Mouse (Mus musculus): ENCODE data around the gene Tas1r3. TPM values are rescaled to one million over a fixed set of nuclear protein-coding genes. Genes with fewer than 3 reads are reported as not detected.

Tas1r3 gene
- polyA plus RNA-seq, 1 experiment from 2014 or later: 0.25 TPM

- peaks cover 41% of the 10 kb centered on the region for H3K36me3 ChIP-seq
- no peak overlapping the region for H3K27ac ChIP-seq
- no peaks in the 10 kb centered on the region for H3K27me3 ChIP-seq
- H3K4me2 ChIP-seq (replicated peaks): peak overlapping the region; percentile 97; the same call in 1 of the 2 replicates
- peak overlapping the region; percentile 51 for H3K9ac ChIP-seq
- ATAC-seq (ENCODE audit: low FRiP score, low read depth): no peak
- no peaks in the 10 kb centered on the region for H3K9me3 ChIP-seq
- WGBS: 47% methylated on average over 6 of the region's 6 CpGs
- H3K4me1 ChIP-seq: peaks cover 40% of the 10 kb centered on the region
- H3K4me3 ChIP-seq: no peak overlapping the region
Observed at GRCm38 (mm10) chr4:155895216-155895615, 32.1 kb upstream of the Tas1r3 start.

DNA sequence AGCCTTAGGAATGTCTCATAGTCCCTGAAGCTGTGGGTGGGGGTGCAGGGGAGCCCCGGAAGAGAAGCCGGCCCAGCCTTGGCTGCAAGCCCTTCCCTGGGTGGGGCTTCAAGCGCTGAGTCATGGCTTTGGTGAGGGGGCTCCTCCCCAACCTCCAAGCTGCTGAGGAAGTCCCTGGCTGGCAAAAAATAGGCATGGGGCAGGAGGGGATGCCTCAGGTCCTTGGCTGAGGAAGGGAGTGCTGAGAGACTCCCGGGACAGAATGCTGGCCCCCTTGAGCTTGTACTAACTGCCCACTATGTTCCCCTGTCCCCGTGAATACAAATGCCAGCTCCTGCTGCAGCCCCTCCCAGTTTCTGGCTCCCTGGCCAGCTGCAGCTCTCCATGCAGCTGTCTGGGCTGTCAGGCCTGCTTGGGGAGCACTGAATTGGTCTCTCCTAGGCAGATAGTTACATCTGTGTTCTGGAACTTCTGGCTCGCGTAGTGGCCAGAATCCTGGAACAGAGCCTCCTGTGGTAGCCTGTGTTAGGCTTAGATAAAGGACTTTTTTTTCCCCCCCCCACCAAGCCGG, 31.2 kb upstream of the Tas1r3 start:
- Histone ChIP-seq H3K4me3 (0 out of 2 replicates have a peak overlapping the region, but pooled peaks have one; percentile 2), H3K27ac (no peak overlapping the region), H3K27me3 (no peaks in the 10 kb centered on the region), H3K9me3 (no peaks in the 10 kb centered on the region), H3K9ac (peak overlapping the region; percentile 51), H3K4me1 (peaks cover 44% of the 10 kb centered on the region), H3K4me2 (replicated peaks) (peak overlapping the region; percentile 97), H3K36me3 (peaks cover 39% of the 10 kb centered on the region)
- 30% methylated on average over 8 of the region's 8 CpGs for WGBS
- no peak for ATAC-seq (ENCODE audit: low FRiP score, low read depth)

DNA sequence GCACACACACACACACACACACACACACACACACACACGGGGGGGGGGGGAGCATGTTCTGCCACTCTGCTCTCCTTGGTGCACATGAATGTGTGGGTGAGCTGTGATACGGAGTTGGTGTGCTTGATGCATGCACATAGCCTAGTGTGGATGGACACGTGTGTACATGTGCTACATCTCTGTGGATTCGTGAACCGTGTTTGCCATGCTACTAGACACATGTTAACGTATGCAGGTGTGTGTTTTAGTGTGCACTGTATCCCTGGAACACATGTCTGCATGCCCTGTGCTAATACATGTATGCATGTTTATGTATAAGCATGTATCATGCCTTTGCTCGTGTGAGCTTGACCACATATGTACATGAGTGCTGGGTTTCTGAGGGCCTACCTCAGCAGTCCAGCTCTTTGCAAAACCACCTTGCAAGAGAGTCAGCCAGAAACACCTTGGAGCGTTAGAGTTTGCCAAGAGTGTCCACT, 30.1 kb upstream of the Tas1r3 start:
- no peaks in the 10 kb centered on the region for H3K9me3 ChIP-seq
- H3K27ac ChIP-seq: no peak overlapping the region
- peak overlapping the region; percentile 88 for H3K4me3 ChIP-seq
- peak overlapping the region; percentile 87 for H3K9ac ChIP-seq
- WGBS: 70% methylated on average over 8 of the region's 8 CpGs
- H3K4me2 ChIP-seq (replicated peaks): peak overlapping the region; percentile 97
- peaks cover 44% of the 10 kb centered on the region for H3K4me1 ChIP-seq
- no peak for ATAC-seq (ENCODE audit: low FRiP score, low read depth)
- no peaks in the 10 kb centered on the region for H3K27me3 ChIP-seq
- peaks cover 39% of the 10 kb centered on the region for H3K36me3 ChIP-seq

- H3K9me3 ChIP-seq: no peaks in the 10 kb centered on the region
- H3K27me3 ChIP-seq: no peaks in the 10 kb centered on the region
- peak overlapping the region; percentile 97 for H3K4me2 ChIP-seq (replicated peaks)
- 5% methylated on average over 37 of the region's 37 CpGs for WGBS
- peak overlapping the region; percentile 88 for H3K4me3 ChIP-seq
- H3K27ac ChIP-seq: peak overlapping the region; percentile 92
- H3K9ac ChIP-seq: peak overlapping the region; percentile 87
- ATAC-seq (ENCODE audit: low FRiP score, low read depth): no peak; the same call in 1 of the 2 replicates
- H3K4me1 ChIP-seq: peaks cover 44% of the 10 kb centered on the region
- peaks cover 41% of the 10 kb centered on the region for H3K36me3 ChIP-seq
Observed at GRCm38 (mm10) chr4:155892438-155893211, 29.5 kb upstream of the Tas1r3 start.

- H3K9ac ChIP-seq: peak overlapping the region; percentile 87
- ATAC-seq (ENCODE audit: low FRiP score, low read depth): peak; percentile 91
- peaks cover 44% of the 10 kb centered on the region for H3K4me1 ChIP-seq
- H3K4me2 ChIP-seq (replicated peaks): peak overlapping the region; percentile 97
- no peaks in the 10 kb centered on the region for H3K27me3 ChIP-seq
- peaks cover 45% of the 10 kb centered on the region for H3K36me3 ChIP-seq
- no peaks in the 10 kb centered on the region for H3K9me3 ChIP-seq
- WGBS: under 1% methylated on average over 54 of the region's 56 CpGs
- H3K4me3 ChIP-seq: peak overlapping the region; percentile 88
- peak overlapping the region; percentile 92 for H3K27ac ChIP-seq
Observed at GRCm38 (mm10) chr4:155892017-155892416, 28.9 kb upstream of the Tas1r3 start.

DNA sequence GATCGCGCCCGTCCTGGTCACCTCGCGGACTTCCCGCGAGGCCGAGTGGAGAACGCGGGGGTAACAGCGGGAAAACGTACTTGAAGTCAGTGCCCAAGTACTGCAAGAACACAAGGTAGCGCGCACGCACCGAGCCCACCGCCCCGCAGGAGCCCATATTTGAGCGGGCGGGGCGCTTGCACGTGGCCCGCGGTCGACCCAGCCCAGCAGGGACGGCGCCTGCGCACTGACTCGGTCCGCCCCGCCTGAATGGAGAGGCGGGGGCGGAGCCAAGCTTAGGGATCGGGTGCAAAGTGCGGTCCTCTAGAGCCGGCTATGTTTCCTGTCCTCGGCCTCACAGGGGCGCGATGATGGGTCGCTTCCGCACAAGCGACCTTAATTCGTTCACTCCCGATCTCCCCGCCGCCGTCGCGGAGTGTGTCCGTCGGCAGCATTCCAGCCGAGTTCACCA, 28.4 kb upstream of the Tas1r3 start, which contains the start of the genes Pusl1 and Acap3:
Pusl1 (minus strand) TSS at position 231 of the 451 bp plus-strand sequence.
Acap3 (plus strand) TSS at position 272 of the 451 bp plus-strand sequence.
- peak; percentile 90 for ATAC-seq (ENCODE audit: low FRiP score, low read depth)
- 0% methylated on average over 52 of the region's 52 CpGs for WGBS

DNA sequence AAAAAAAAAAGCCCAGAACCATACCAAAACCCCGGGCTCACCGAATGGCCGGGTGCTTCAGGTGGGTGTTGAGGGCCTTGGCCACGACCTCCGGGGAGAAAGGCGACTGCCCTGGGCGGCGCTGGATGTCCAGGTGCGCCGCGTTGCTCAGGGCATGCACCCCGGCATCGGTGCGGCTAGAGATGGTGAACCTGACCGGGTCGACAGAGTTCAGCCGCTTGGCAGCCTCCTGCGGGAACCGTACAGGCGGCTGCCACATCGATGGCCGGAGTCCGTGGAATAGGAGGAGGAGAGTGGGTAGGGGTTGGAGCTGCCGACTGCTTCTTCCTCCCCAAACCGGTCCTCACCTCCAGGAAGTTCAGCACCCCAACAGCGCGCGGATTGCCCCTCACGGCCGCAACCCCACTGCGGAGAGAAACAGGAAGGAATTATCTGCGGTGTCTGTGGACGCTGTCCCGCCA, 27.9 kb upstream of the Tas1r3 start:
- WGBS: under 1% methylated on average over 34 of the region's 34 CpGs
- H3K27ac ChIP-seq: no peak overlapping the region; the same call in 1 of the 2 replicates
- peaks cover 45% of the 10 kb centered on the region for H3K36me3 ChIP-seq
- no peak for ATAC-seq (ENCODE audit: low FRiP score, low read depth)
- peak overlapping the region; percentile 87 for H3K9ac ChIP-seq
- no peaks in the 10 kb centered on the region for H3K27me3 ChIP-seq
- H3K9me3 ChIP-seq: no peaks in the 10 kb centered on the region
- peaks cover 44% of the 10 kb centered on the region for H3K4me1 ChIP-seq
- H3K4me2 ChIP-seq (replicated peaks): peak overlapping the region; percentile 97
- peak overlapping the region; percentile 88 for H3K4me3 ChIP-seq

More for the DNA sequence above, 28.4 kb upstream of the Tas1r3 start, which contains the start of the genes Pusl1 and Acap3:
- Histone ChIP-seq H3K36me3 (peaks cover 45% of the 10 kb centered on the region), H3K4me2 (replicated peaks) (peak within 1 kb of the TSS; percentile 97), H3K4me3 (peak within 1 kb of the TSS; percentile 88), H3K9me3 (no peaks in the 10 kb centered on the region), H3K9ac (peak within 1 kb of the TSS; percentile 87), H3K27me3 (no peaks in the 10 kb centered on the region), H3K4me1 (peaks cover 44% of the 10 kb centered on the region), H3K27ac (peak within 1 kb of the TSS; percentile 92)

- H3K4me1 ChIP-seq: peaks cover 31% of the 10 kb centered on the region
- no peak overlapping the region for H3K4me2 ChIP-seq (replicated peaks)
- WGBS: 84% methylated on average over 5 of the region's 5 CpGs
- no peak overlapping the region for H3K9ac ChIP-seq
- no peak overlapping the region for H3K27ac ChIP-seq
- no peaks in the 10 kb centered on the region for H3K9me3 ChIP-seq
- peaks cover 54% of the 10 kb centered on the region for H3K36me3 ChIP-seq
- no peaks in the 10 kb centered on the region for H3K27me3 ChIP-seq
- no peak for ATAC-seq (ENCODE audit: low FRiP score, low read depth)
- H3K4me3 ChIP-seq: no peak overlapping the region
Observed at GRCm38 (mm10) chr4:155889316-155889715, 26.2 kb upstream of the Tas1r3 start.

- no peak for ATAC-seq (ENCODE audit: low FRiP score, low read depth)
- H3K27ac ChIP-seq: no peak overlapping the region
- H3K36me3 ChIP-seq: peaks cover 65% of the 10 kb centered on the region
- H3K27me3 ChIP-seq: no peaks in the 10 kb centered on the region
- H3K4me2 ChIP-seq (replicated peaks): no peak overlapping the region
- WGBS: 95% methylated on average over 9 of the region's 9 CpGs
- H3K4me1 ChIP-seq: peaks cover 19% of the 10 kb centered on the region
- no peak overlapping the region for H3K9ac ChIP-seq
- H3K9me3 ChIP-seq: no peaks in the 10 kb centered on the region
- no peak overlapping the region for H3K4me3 ChIP-seq
Observed at GRCm38 (mm10) chr4:155888181-155888580, 25.0 kb upstream of the Tas1r3 start.

GRCm38 (mm10) chr4:155887674-155888073, 24.5 kb upstream of the Tas1r3 start:
- 87% methylated on average over 10 of the region's 10 CpGs for WGBS
- Histone ChIP-seq H3K4me3 (no peak overlapping the region), H3K9me3 (no peaks in the 10 kb centered on the region), H3K4me1 (peaks cover 14% of the 10 kb centered on the region), H3K27me3 (no peaks in the 10 kb centered on the region), H3K9ac (no peak overlapping the region), H3K4me2 (replicated peaks) (no peak overlapping the region), H3K36me3 (peaks cover 65% of the 10 kb centered on the region), H3K27ac (no peak overlapping the region)
- ATAC-seq (ENCODE audit: low FRiP score, low read depth): no peak

DNA sequence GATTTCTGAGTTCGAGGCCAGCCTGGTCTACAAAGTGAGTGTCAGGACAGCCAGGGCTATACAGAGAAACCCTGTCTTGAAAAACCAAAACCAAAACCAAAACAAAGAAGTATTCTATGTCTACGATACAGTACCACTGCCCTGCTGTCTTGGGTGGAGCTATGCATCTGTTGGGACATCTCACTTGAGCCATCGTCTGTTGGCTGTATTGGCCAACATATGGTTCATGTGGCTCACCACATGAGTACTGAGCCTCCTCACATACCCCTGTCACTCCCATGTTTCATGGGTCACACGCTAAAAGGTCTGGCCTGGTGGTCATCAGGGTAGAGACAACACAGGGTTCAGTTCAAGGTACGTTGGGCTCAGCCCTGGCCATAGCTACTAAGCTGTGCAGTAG, 23.2 kb upstream of the Tas1r3 start:
- H3K27ac ChIP-seq: no peak overlapping the region
- no peak for ATAC-seq (ENCODE audit: low FRiP score, low read depth)
- no peaks in the 10 kb centered on the region for H3K9me3 ChIP-seq
- peaks cover 12% of the 10 kb centered on the region for H3K4me1 ChIP-seq
- no peak overlapping the region for H3K9ac ChIP-seq
- H3K4me2 ChIP-seq (replicated peaks): no peak overlapping the region
- no peaks in the 10 kb centered on the region for H3K27me3 ChIP-seq
- no peak overlapping the region for H3K4me3 ChIP-seq
- peaks cover 65% of the 10 kb centered on the region for H3K36me3 ChIP-seq
- WGBS: 95% methylated on average over 5 of the region's 5 CpGs

GRCm38 (mm10) chr4:155883587-155883986, 20.4 kb upstream of the Tas1r3 start:
- ATAC-seq (ENCODE audit: low FRiP score, low read depth): no peak
- 77% methylated on average over 3 of the region's 3 CpGs for WGBS
- Histone ChIP-seq H3K4me2 (replicated peaks) (no peak overlapping the region), H3K27ac (peak overlapping the region; percentile 11; the same call in 1 of the 2 replicates), H3K4me3 (no peak overlapping the region), H3K9me3 (no peaks in the 10 kb centered on the region), H3K36me3 (peaks cover 57% of the 10 kb centered on the region), H3K9ac (no peak overlapping the region), H3K27me3 (no peaks in the 10 kb centered on the region), H3K4me1 (no peaks in the 10 kb centered on the region)

Data from limb, embryonic 13.5 days (tissue).